Mouse (Mus musculus) monocyte, adult 2 months (primary cell): ENCODE data around the gene Ildr2.
A peak's percentile ranks its signal among the peaks of the same experiment; 100 is the strongest.

Source experiments
- DNase-seq, 2 experiments: peaks; one replicate each; pipeline ENCODE4 v3.0.0; 2022; ENCODE audit warnings: low spot score in 2 of 2, low read depth in 1 of 2

Gene Ildr2

DNA sequence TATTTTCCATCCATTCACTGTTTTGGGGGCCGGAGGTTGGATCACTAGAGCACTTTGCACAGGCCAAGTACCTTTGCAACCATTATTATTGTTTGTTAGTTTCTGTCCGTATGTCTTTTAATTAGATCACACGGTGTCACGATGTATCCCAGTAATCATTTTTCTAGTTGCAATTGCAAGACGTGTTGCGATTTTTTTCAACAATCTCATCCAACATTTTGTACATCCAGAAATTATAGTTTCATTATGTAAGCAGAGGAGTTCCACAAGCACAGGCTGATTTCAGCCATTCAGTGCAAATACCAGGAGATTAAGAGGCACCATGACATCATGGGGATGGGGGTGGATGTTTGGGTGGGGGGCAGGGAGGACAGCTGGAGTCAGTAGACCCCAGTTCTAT is 29.5 kb downstream of the Ildr2 start:
- no peak for DNase-seq

DNA sequence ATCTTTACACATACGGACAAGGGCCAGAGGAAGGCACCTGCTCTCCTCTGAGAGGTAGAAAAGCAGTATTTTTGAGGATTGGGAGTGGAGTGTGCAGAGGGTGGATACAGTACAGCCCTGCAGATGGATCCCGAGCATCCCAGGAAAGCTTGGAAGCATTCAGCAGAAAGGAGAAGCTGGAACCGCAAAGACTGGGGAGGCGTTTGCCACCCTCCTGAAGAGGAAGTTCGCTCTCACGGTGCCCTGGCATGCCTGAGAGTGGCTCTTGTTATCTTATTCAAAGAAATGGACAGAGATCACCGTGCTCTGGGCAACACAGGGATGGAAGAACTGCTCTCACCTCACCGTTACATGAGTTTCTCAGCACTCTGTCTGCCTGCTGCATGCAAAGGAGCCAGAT is 30.5 kb downstream of the Ildr2 start:
- DNase-seq = no peak

DNA sequence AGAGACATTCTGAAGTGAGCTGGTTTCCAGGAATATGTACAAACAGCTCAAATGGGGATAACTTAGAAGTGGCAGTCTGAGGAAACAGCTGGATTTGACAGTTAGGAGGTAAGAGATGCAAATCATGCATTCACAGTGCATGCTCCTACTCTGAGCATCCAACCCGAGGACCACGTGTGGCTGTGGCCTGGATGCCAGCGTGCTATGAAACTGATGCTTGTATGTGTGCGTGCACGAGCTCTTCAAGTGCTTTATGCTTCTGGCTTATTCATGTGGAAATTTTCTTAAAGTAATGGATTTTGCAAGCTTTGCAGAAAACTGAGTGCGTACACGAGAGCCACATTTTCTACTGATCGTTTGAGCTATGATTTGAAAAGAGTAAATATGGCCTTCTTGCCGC is 32.3 kb downstream of the Ildr2 start:
- DNase-seq = no peak

DNA sequence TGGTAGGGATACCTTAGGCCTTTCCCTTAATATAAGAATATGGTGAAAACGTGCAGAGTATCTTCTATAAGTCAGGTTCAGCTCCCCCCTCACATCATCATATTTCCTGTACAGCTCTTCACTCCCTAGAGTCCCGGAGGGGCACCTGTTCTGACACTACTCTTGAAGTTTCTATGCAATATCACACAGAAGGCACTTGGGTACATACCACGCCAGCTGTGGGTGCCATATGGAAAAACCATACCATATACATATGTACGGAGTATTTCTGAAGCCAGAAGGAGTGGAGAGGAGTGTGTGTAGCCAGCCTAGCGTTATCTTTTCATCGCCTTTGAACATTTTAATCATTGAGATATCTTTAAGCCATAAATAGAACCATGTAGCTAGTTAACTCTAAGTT is 36.6 kb downstream of the Ildr2 start:
- no peak for DNase-seq

DNA sequence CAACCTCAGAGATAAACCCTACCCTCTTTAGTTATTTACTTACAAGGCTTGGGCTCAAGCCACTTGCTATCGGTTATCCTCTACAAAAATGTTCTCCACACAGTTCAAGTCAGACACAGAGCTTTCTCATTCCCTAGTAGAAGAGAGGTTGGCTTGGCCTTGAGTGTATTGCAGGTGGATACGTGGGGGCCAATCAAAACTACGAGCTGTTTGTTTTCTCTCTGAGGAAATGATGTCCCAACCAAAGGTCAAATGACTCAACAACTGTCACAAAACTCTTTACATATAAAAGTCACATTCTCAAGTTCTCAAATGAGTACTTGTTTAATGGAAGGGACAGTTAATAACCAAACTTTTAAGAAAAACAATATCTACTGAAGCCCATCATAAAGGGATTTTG is 39.1 kb downstream of the Ildr2 start:
- DNase-seq = no peak

DNA sequence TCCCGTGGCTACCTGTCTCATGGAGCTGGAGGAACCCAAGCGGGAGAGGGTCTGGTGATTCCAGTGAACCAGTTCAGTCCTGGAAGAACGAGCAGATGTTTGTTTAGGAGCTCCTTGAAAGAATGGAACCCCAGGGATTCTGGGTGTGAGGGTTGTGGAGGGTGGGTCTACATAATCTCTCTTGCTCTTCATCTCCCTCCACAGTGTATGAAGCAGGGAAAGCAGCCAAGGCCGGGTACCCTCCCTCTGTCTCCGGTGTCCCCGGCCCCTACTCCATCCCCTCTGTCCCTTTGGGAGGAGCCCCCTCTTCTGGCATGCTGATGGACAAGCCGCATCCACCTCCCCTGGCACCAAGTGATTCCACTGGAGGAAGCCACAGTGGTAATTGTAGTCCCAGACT is 41.6 kb downstream of the Ildr2 start:
- no peak for DNase-seq

DNA sequence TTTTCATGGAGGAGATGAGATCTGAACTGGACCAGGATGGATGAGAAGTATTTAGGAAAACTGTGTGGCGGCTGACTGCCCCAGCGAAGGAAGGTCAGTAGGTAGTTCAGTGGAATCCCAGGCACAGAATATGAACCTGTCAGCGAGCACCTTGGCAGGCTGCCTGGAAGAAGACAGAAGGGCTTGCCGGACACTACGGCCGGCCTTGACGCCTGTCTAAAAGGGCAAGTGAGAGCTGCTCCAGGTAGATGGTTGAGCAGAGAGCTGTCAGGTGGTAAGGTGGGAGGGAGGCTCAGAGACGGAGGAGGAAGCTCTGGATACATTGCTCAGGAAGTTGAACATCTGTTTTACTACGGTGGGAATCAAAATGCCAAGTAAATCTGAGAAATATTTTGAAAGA is 42.4 kb downstream of the Ildr2 start:
- no peak for DNase-seq

DNA sequence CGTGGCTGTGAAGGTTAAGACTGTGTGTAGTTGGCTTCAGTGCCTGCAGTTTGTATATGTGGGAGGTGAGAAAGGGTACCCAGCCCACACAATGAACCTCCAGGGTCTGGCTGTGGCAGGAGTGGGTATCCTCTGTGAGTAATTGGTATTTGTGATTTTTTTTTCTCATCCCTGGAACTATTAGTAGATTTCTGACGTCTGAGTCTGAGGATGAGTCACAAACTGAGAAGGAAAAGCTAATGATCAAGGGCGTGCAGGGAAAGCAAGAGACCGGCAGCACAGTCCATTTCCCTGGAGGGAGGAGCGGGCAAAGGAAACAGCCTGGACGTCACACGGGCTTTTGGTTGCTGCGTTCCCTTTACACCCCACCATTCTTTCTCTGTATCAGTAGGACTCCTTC is 43.0 kb downstream of the Ildr2 start:
- no peak for DNase-seq

DNA sequence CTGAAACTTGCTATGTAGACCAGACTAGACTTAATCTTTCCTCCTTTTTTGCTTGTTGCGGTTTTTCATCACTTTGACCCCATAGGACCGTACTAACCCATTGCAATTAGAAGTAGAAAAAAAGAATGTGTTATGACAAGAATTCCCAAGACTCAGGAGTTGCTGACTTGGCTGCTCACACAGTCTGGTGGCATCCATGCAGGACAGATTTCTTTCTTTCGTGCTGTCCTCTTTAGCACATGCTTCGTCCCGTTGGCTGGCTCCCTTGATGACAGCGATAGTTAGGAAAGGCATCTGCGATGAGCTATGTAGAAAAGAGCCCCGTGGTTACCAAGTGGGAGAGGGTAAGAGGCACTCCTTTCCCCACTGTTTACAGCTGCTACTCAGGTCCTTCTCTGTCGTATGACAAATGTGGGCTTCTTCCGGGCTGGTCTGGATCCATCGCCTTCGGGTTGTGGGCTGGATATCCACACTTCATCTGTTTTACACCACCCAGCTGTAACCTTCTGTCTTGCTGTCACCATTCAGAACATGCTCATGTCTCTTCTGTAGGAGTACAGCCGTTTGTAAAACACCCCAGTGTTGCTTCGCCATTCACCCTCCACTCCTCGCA is 43.7 kb downstream of the Ildr2 start:
- DNase-seq = no peak

DNA sequence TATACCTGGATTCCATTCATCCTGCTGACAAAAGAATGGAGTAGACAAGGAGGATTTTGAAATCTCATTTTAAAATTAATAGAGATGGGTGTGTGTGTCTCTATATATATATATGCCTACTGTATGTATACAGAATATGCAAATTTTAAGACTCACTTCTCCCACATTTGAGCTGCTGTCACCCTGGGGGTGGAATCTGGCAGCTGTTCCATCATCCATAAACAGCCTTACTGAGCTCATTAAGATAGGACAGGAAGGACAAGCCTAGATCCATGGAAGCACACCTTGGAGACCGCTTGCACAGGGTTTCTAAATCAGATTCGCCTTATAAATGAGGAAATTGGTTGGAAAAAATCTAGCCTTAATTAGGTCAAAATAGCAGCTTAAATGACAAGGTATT is 44.9 kb downstream of the Ildr2 start:
- no peak for DNase-seq

DNA sequence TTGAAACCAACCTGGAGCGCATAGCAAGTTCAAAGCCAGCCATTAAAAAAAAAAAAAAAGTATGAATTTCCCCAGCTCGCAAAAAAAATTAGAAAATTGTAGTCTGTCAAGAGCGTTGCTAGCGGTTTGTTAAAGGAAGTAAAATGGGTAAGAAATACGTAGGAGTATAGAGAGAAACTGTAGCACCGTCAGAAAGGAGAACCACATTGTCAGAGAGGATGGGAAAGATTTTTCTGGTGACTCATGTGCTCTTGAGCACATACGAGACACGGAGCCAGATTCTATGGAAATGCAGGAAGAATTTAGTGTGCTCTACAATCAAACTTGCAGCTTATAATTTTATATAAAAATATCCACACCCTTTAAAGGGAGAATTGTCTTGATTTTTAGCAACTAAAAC is 45.9 kb downstream of the Ildr2 start:
- no peak for DNase-seq

DNA sequence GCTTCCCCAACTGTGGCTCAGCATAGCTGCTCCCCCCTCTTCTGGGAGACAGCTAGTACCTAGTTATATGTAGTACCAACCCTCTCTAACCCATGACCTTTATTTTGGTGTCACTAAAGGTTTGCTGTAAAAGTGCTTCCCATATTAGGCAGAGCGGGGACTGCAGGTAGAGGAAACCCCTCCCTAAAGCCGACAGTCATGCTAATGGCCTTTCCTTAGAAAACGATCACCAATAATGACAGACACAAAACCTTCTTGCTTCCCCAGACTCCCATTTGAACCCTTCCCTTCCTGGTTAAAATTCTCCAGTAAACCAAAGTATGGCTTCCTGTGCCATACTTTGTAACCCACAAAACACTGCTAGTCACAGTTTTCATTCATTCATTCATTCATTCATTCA is 46.6 kb downstream of the Ildr2 start:
- DNase-seq = no peak

DNA sequence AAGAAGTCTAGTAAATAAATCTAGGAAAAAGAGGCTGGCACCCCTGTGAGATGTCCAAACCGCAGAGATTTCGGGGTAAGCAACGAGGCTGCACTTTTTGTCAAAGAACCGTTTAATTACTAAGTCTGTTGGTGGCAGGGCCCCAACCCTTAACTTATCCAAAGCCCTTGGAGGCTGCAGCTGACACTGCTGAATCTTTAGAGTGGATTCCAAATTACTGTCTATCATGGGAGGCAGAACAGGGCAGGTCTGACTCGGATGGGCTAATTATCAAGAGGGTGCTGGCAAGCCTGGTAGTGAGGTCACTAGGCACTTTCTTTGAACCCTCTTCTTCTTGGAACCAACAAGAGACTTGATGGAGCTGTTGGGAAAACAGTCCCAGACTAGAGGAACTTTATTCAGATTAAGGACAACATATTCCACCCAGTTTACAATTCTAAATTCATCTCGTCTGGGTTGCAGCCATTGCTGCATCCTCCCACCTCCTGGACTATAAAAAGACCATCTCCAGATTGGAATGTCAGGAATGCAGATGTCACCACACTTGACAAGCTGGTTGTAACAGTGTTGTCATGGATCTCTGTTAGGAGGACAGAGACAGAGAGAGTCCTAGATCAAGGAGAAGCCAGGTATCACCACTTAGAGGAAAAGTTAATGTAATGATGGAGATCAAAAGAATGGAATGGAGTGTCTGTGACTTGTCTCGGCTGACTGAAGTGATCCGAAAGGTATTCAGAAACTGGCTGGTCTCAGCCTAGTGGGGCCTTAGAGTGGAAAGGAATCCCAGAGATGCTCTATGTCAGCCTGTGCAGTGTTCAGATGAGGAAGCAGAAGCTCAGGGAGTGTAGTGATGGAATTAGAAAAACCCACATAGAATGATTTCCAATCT is 50.7 kb downstream of the Ildr2 start:
- no peak for DNase-seq

DNA sequence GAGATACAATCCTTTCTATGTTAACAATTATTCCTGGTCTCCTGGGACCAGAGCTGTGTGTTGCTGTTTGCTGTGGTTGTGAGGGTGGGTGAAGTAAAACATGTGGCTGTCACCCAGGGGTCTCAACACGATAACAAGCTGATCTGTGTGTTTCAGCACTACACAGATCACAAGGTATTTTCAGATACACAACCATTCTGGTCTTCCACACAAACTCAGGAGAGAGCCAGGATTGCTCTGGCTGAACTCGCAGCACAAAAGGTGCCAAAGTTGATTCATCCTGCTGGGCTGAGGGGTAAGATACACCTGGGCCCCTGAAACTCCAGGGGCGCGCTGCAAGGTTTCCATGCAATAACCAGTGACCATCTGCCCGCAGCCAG is 54.5 kb downstream of the Ildr2 start:
- DNase-seq = no peak

DNA sequence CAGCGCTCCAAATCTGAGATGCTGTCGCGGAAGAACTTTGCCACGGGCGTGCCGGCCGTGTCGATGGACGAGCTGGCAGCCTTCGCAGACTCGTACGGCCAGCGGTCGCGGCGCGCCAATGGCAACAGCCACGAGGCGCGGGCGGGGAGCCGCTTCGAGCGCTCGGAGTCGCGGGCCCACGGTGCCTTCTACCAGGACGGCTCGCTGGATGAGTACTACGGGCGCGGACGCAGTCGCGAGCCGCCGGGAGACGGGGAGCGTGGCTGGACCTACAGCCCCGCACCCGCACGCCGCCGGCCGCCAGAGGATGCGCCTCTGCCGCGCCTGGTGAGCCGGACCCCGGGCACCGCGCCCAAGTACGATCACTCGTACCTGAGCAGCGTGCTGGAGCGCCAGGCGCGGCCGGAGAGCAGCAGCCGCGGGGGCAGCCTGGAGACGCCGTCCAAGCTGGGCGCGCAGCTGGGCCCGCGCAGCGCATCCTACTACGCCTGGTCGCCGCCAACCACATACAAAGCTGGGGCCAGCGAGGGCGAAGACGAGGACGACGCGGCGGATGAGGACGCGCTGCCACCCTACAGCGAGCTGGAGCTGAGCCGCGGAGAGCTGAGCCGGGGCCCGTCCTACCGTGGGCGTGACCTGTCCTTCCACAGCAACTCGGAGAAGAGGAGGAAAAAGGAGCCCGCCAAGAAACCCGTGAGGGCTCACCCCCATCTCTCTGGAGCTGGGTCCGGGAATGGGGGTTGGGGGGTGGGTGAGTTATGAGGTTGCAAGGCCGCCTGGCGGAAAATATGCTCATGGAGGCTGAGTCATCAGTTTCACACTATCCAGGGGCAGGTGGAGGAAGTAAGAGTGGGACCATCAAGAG is 55.1 kb downstream of the Ildr2 start:
- DNase-seq = no peak

DNA sequence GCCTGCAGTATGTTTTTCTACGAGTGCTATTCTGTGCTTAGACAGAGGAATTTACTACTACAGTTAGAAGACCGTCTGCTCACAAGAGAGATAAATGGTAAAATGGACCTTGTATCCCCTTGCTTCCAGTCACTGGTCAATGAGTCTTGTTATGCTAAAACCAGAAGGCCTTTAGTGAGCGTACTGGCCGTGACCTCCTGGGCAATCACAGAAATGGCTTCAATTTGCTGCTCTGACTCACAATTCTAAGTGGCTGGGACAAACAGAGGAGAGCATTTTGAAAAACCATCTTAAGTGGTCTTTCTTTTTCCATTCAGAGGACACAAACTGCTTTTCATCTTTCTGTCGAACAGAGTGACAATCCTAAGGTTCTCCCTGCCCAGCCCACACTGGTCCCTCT is 57.2 kb downstream of the Ildr2 start:
- no peak for DNase-seq

DNA sequence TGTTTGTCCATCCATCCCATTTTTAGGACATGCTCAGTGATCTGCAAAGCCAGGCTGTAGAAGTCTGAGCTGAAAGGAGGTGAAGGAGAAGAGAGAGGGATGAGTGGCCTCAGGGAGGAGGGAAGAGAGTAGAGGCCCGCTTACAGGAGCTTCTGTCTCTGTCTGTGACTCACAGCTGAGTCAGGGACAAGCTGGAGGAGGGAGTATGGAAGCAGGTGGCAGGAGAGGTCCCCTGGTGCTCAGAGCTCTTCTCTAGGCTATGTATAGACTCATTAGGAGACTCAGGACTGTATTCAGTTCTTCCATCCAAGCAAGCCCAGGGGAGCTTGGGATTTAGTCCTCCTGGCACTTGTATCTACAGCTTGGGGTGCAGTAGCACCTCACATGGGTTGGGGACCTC is 59.7 kb downstream of the Ildr2 start:
- no peak for DNase-seq

DNA sequence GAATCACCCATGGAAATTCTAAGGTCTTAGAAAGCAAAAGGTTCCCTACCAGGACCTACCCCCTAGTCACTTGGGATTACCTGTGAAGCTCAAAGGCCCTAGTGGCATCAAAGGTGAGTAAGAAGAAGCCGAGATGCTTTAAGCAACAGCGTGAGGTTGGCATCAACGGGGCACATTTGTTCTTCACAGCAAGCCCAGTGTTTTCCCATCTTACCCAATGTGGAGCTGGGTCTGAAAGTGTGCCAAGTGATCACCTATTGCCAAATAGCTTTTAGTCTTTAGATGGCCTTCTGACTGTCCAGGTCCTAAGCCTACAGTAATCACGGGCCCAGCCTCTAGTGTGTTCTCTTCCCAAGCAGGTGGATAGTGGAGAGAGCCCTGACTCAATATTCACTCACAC is 61.8 kb downstream of the Ildr2 start:
- DNase-seq = no peak

DNA sequence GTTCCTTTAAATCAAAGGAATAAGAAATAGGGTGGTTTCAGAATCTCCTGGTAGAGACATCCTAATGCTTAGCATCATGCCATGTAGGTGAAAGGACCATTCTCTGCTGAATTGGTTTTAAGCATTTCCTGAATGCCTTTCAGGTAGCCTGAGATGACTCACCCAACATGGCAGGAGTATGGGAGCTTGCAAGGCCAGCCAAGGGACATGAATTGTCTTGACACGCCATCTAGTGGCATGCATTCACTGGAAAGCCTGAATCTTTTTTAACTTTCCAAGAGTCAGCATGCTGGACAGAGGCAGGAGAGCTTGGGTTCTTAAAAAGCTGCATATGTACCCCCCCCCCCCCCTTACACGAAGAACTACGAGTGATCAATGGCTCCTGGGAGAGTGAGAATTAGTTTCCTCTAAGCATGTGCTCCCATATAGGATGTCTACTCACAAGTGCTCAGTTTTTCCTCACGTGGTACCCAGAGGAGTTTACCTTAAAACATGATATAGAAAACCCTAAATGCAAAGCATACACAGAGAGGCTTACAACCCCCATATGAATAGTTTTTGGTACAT is 65.3 kb downstream of the Ildr2 start:
- DNase-seq = no peak

DNA sequence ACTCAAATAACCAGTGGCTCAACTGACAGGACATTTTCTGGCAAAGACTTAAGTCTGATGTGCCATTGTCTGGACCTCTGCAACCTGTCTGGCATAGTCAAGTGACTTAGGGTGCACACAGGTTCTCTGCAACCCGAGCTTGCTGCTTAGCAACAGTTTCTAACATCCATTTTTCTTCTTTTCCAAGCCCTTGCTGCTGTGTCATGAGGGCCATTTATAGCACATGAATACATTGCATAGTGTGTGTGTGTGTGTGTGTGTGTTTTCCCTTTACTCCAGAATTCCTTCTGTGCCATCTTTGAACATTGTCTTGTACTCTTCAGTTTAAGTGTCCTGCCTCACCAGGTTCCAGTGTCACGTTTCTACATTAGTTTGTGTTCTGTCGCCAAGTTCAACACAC is 72.5 kb downstream of the Ildr2 start:
- no peak for DNase-seq

DNA sequence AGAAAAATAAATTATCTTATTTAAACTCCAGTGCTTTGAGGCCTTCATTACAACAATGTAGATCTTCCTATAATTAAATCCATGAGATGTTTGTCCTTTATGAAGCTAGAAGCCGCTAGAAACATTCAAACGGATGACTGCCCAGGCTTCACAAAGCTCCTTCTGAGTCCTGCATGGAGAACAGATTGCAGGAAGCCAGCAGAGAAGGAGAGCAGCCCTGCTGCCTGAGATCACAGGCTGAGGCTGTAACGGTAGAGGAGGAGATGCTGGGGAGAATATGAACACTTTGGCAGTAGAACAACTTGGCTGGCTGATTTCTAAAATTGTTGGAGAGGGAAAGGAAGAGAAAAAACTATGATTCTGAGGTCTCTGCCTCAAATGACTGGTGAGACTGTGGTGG is 76.8 kb downstream of the Ildr2 start:
- no peak for DNase-seq

DNA sequence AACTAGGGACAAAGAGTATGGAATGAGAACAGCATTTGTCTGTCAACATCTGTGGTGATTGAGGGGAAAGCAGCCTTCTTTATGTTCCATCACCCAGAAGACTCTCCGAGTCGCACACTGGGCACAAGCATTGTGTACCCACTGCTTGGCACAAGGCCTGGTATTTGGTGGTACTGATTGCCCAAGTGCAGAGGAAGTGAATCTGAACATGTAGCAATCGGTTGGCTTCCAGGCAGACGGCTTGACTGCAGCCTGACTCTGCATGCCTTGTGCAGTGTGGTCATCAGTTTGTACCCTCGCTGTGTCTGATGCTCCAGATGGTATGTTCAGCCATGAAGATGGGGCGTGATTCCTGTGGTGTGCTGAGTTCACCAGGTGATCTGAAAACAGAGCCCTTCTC is 85.2 kb downstream of the Ildr2 start:
- DNase-seq = peak; percentile 76 to 81
